20 mouse cellular contexts compared by ENCODE assay signal in the genomic region with DNA sequence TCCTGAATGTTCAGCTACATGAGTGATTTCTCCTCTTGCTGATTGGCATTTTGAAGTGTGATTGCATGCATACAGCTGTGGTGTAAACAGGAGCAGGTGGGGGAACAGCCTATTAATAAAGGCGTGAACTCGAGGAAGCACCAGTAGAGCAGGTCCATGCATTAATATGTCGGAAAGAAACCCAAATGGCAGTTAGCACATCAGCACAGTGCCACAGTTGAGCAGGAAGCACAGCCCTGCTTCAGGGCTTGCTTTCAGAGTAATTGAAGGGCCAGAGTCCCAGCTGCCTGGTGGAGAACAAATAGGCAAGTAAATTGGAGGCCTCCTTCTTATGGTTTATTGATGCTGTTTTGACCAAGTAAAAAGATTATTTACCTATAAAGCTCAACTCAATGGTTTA.
DNase-seq lines count a peak whose midpoint lies in the region; ATAC-seq and TF ChIP-seq lines count a peak whose summit lies in the region.
"Had no signal": no experiment of that assay in that cellular context is flagged by ENCODE, and none has a peak within 500 bp of the region (broad histone marks: within the 10 kb centered on the region; RNA-seq: fewer than 3 reads in every experiment).

No protein-coding gene starts in this region.

- H3K36me3 ChIP-seq in forebrain, embryonic 12.5 days (replicated peaks), result no peaks in the 10 kb centered on the region
- H3K36me3 ChIP-seq in hindbrain, embryonic 16.5 days (ENCODE audit: control insufficient read depth, insufficient read depth, low read length), result no peaks in the 10 kb centered on the region
- H3K36me3 ChIP-seq: embryonic facial prominence, embryonic 12.5 days; limb, embryonic 12.5 days had no signal

- peak; percentile 61; the same call in 1 of the 2 replicates for ATAC-seq in forebrain, embryonic 12.5 days (ENCODE audit: low FRiP score)
- no peak for ATAC-seq in hindbrain, embryonic 16.5 days
- ATAC-seq: liver, postnatal 0 days; lung, postnatal 0 days had no signal

- DNase-seq in layer of hippocampus, adult 2 months (ENCODE audit: low spot score in 2 of 2), result no peak
- DNase-seq in layer of hippocampus, adult 11-12 months (ENCODE audit: low spot score), result no peak
- peak; percentile 77 for DNase-seq in brain, embryonic 14.5 days (ENCODE audit: low read depth)
- no peak for DNase-seq in cerebellum, adult 2 months
- DNase-seq in lung, postnatal 36 days, result no peak
- DNase-seq: adrenal gland, postnatal 36 days; cerebellum, adult 11-12 months; cerebellum, postnatal 14 days; gastrocnemius, postnatal 36 days; kidney, adult 18-20 months; liver, postnatal 0 days; retina, postnatal 1 day; right cerebral cortex, postnatal 25 days; thymus, postnatal 25 days had no signal

- no peak overlapping the region for H3K9ac ChIP-seq in forebrain, embryonic 12.5 days
- no peak overlapping the region for H3K9ac ChIP-seq in hindbrain, embryonic 16.5 days (ENCODE audit: low read depth, low read length)
- H3K9ac ChIP-seq: embryonic facial prominence, embryonic 12.5 days; limb, embryonic 12.5 days; liver, postnatal 0 days had no signal

- TF ChIP-seq CTCF in layer of hippocampus, adult 2 months (conservative IDR thresholded peaks at IDR 0.05), result no peak
- no peak for TF ChIP-seq CTCF in brain, embryonic 14.5 days (IDR thresholded peaks at IDR 0.05; ENCODE audit: borderline replicate concordance, extremely low read depth, insufficient read depth, insufficient read length)
- no peak for TF ChIP-seq CTCF in cerebellum, adult 2 months (IDR thresholded peaks at IDR 0.05; ENCODE audit: borderline replicate concordance, insufficient read depth, low read depth, low read length)

- no peak overlapping the region for H3K4me3 ChIP-seq in layer of hippocampus, adult 2 months
- no peak overlapping the region for H3K4me3 ChIP-seq in forebrain, embryonic 12.5 days (replicated peaks)
- H3K4me3 ChIP-seq in hindbrain, embryonic 16.5 days (ENCODE audit: low read length), result no peak overlapping the region
- no peak overlapping the region for H3K4me3 ChIP-seq in cerebellum, adult 2 months (replicated peaks; ENCODE audit: insufficient read depth, low read depth, low read length)
- H3K4me3 ChIP-seq: embryonic facial prominence, embryonic 12.5 days; limb, embryonic 12.5 days had no signal

- no peak overlapping the region for H3K4me2 ChIP-seq in forebrain, embryonic 12.5 days
- H3K4me2 ChIP-seq in hindbrain, embryonic 16.5 days (ENCODE audit: low read length), result no peak overlapping the region
- H3K4me2 ChIP-seq: embryonic facial prominence, embryonic 12.5 days; limb, embryonic 12.5 days; liver, embryonic 11.5 days had no signal

- TF ChIP-seq POLR2A in brain, embryonic 14.5 days (IDR thresholded peaks at IDR 0.05; ENCODE audit: borderline replicate concordance, extremely low read depth, insufficient read depth, insufficient read length, poor library complexity, severe bottlenecking), result no peak
- no peak for TF ChIP-seq POLR2A in cerebellum, adult 2 months (IDR thresholded peaks at IDR 0.05; ENCODE audit: borderline replicate concordance, insufficient read depth, low read length)

- H3K27ac ChIP-seq in layer of hippocampus, adult 2 months, result peak overlapping the region; percentile 55; the same call in 1 of the 2 replicates
- H3K27ac ChIP-seq in forebrain, embryonic 12.5 days, result peak overlapping the region; percentile 73
- H3K27ac ChIP-seq in hindbrain, embryonic 16.5 days (ENCODE audit: low read depth, low read length), result 0 out of 2 replicates have a peak overlapping the region, but pooled peaks have one; percentile 11
- H3K27ac ChIP-seq in cerebellum, adult 2 months (ENCODE audit: insufficient read depth, low read length), result no peak overlapping the region
- H3K27ac ChIP-seq: embryonic facial prominence, embryonic 12.5 days; limb, embryonic 12.5 days had no signal

- 46% methylated on average over 3 of the region's 3 CpGs for WGBS in forebrain, embryonic 12.5 days
- 53% methylated on average over 3 of the region's 3 CpGs for WGBS in hindbrain, embryonic 16.5 days
- WGBS in cerebellum, adult 2 months, result 83% methylated on average over 3 of the region's 3 CpGs

- peaks cover 31% of the 10 kb centered on the region for H3K4me1 ChIP-seq in forebrain, embryonic 12.5 days
- H3K4me1 ChIP-seq in hindbrain, embryonic 16.5 days (ENCODE audit: control insufficient read depth, insufficient read depth, low read depth, low read length), result peaks cover 17% of the 10 kb centered on the region
- peaks cover 15% of the 10 kb centered on the region for H3K4me1 ChIP-seq in cerebellum, adult 2 months (ENCODE audit: control insufficient read depth, insufficient read depth, low read length)
- H3K4me1 ChIP-seq: embryonic facial prominence, embryonic 12.5 days had no signal

- no peaks in the 10 kb centered on the region for H3K27me3 ChIP-seq in forebrain, embryonic 12.5 days
- H3K27me3 ChIP-seq in hindbrain, embryonic 16.5 days (replicated peaks; ENCODE audit: control insufficient read depth, insufficient read depth, low read length), result no peaks in the 10 kb centered on the region
- H3K27me3 ChIP-seq in cerebellum, adult 2 months (ENCODE audit: control insufficient read depth, insufficient read depth, low read length), result no peaks in the 10 kb centered on the region
- H3K27me3 ChIP-seq: embryonic facial prominence, embryonic 12.5 days; limb, embryonic 12.5 days had no signal

- H3K9me3 ChIP-seq in forebrain, embryonic 12.5 days, result no peaks in the 10 kb centered on the region
- H3K9me3 ChIP-seq in hindbrain, embryonic 16.5 days (ENCODE audit: control insufficient read depth, low read length), result no peaks in the 10 kb centered on the region
- H3K9me3 ChIP-seq: embryonic facial prominence, embryonic 12.5 days; limb, embryonic 12.5 days had no signal
